Mouse (Mus musculus) mammary gland, adult 2 months (tissue): ENCODE data around the gene Kndc1. TPM values are rescaled to one million over a fixed set of nuclear protein-coding genes. Genes with fewer than 3 reads are reported as not detected.

ENCODE experiments used
- polyA plus RNA-seq: library from polyadenylated mRNA; depleted of rRNA; stranded (reverse); fragments of >200 nt; gene quantifications from 2 replicates; pipeline ENCODE4 v1.2.3, GENCODE M21; 2012; ENCODE audit warnings: low replicate concordance; rRNA removed

Gene Kndc1
- 0.03 TPM in 1 of 2 replicates, not detected in the other for polyA plus RNA-seq

GRCm38 (mm10) chr7:139894655-139895557, at the start of gene Kndc1:
Kndc1 (plus strand) TSS chr7:139894696.

GRCm38 (mm10) chr7:139943674-139944281, 49.3 kb downstream of the Kndc1 start, which contains the start of gene Utf1:
Utf1 (plus strand) TSS chr7:139943789.

GRCm38 (mm10) chr7:139978278-139978892, 83.9 kb downstream of the Kndc1 start, which contains the start of gene 6430531B16Rik:
6430531B16Rik (minus strand) TSS chr7:139978755.

Other genes starting within 250 kb of the Kndc1 start
- 0.17 and 0.25 TPM in 2 replicates for gene Cfap46, start 210.9 kb upstream of the Kndc1 start, polyA plus RNA-seq
- 0.04 and 0.06 TPM in 2 replicates for gene Adgra1, start 60.5 kb upstream of the Kndc1 start, polyA plus RNA-seq
- gene Utf1, start 49.1 kb downstream of the Kndc1 start, polyA plus RNA-seq, result 0.37 and 0.98 TPM in 2 replicates
- 0.31 and 0.32 TPM in 2 replicates for gene 6430531B16Rik, start 84.1 kb downstream of the Kndc1 start, polyA plus RNA-seq
- 18.5 and 20.3 TPM in 2 replicates for gene Adam8, start 97.9 kb downstream of the Kndc1 start, polyA plus RNA-seq
- gene Zfp511, start 141.7 kb downstream of the Kndc1 start, polyA plus RNA-seq, result 51.1 and 130 TPM in 2 replicates
- gene Tubgcp2, start 142.0 kb downstream of the Kndc1 start, polyA plus RNA-seq, result 18.2 and 27.9 TPM in 2 replicates
- gene Msx3, start 154.4 kb downstream of the Kndc1 start, polyA plus RNA-seq, result 0.04 and 0.19 TPM in 2 replicates
- gene Caly, start 187.9 kb downstream of the Kndc1 start, polyA plus RNA-seq, result 0.11 TPM in 1 of 2 replicates, not detected in the other
- not detected in 2 replicates for gene Prap1, start 198.7 kb downstream of the Kndc1 start, polyA plus RNA-seq
- gene Fuom, start 207.7 kb downstream of the Kndc1 start, polyA plus RNA-seq, result 47.4 and 59.5 TPM in 2 replicates
- 20.9 and 25.0 TPM in 2 replicates for gene Paox, start 221.1 kb downstream of the Kndc1 start, polyA plus RNA-seq
- 146 and 200 TPM in 2 replicates for gene Echs1, start 221.8 kb downstream of the Kndc1 start, polyA plus RNA-seq
- gene Mtg1, start 242.9 kb downstream of the Kndc1 start, polyA plus RNA-seq, result 31.2 and 62.7 TPM in 2 replicates